Mouse (Mus musculus) lung, embryonic 16.5 days (tissue): ENCODE results near the gene Tcerg1l. TPM values are rescaled to one million over a fixed set of nuclear protein-coding genes. Genes with fewer than 3 reads are reported as not detected.
A peak's percentile ranks its signal among the peaks of the same experiment; 100 is the strongest.

ENCODE experiments used
- ATAC-seq: fragments of 200-750 bp; cut with Nextera tagmentation; 2 replicates; pipeline ENCODE4 v1.8.0; 2017; ENCODE audit warnings: low read depth, mild to moderate bottlenecking, moderate library complexity
- H3K27ac ChIP-seq: fragments of 300-500 bp; sonication (generic); 2 replicates; pipeline ENCODE4 v1.5.1; 2014; ENCODE audit warnings: mild to moderate bottlenecking, control low read depth, low read length
- H3K27me3 ChIP-seq: fragments of 300-500 bp; sonication (generic); 2 replicates; pipeline ENCODE4 v1.6.1; 2014; ENCODE audit warnings: low read depth, low read length, mixed read lengths; ENCODE audit not compliant: control insufficient read depth, insufficient read depth
- H3K36me3 ChIP-seq: fragments of 300-500 bp; sonication (generic); 2 replicates; pipeline ENCODE4 v1.6.1; 2014; ENCODE audit warnings: low read length; ENCODE audit not compliant: control insufficient read depth, insufficient read depth
- H3K4me1 ChIP-seq: fragments of 300-500 bp; sonication (generic); replicated peaks from 2 replicates; pipeline ENCODE4 v1.6.1; 2014; ENCODE audit warnings: low read length, mixed read lengths; ENCODE audit not compliant: control insufficient read depth, insufficient read depth
- H3K4me2 ChIP-seq: fragments of 300-500 bp; sonication (generic); 2 replicates; pipeline ENCODE4 v1.6.1; 2014; ENCODE audit warnings: low read depth, low read length, control low read depth
- H3K4me3 ChIP-seq: fragments of 300-500 bp; sonication (generic); 2 replicates; pipeline ENCODE4 v1.5.1; 2014; ENCODE audit warnings: mild to moderate bottlenecking, low read length, control low read depth
- H3K9ac ChIP-seq: fragments of 300-500 bp; sonication (generic); 2 replicates; pipeline ENCODE4 v1.6.1; 2014; ENCODE audit warnings: low read length, control low read depth
- H3K9me3 ChIP-seq: fragments of 300-500 bp; sonication (generic); 2 replicates; pipeline ENCODE4 v1.6.1; 2016; ENCODE audit warnings: low read length; ENCODE audit not compliant: control insufficient read depth
- WGBS: fragments of 180-500 bp; shearing (Covaris S2); extraction: QIAGEN DNeasy Blood & Tissue Kit; methylation state at CpG from one replicate; pipeline ENCODE4 v1.1.7; 2014; 5-methylcytosine and 5-hydroxymethylcytosine counted together
- polyA plus RNA-seq: library from polyadenylated mRNA; unstranded; fragments of >200 nt; fragmentation: Nextera tagmentation; extraction: Ambion mirVana; gene quantifications from 2 replicates; pipeline ENCODE4 v1.2.1, GENCODE M21; 2015

Gene Tcerg1l
- polyA plus RNA-seq, 1 experiment from 2014 or later = 0.41 TPM

DNA sequence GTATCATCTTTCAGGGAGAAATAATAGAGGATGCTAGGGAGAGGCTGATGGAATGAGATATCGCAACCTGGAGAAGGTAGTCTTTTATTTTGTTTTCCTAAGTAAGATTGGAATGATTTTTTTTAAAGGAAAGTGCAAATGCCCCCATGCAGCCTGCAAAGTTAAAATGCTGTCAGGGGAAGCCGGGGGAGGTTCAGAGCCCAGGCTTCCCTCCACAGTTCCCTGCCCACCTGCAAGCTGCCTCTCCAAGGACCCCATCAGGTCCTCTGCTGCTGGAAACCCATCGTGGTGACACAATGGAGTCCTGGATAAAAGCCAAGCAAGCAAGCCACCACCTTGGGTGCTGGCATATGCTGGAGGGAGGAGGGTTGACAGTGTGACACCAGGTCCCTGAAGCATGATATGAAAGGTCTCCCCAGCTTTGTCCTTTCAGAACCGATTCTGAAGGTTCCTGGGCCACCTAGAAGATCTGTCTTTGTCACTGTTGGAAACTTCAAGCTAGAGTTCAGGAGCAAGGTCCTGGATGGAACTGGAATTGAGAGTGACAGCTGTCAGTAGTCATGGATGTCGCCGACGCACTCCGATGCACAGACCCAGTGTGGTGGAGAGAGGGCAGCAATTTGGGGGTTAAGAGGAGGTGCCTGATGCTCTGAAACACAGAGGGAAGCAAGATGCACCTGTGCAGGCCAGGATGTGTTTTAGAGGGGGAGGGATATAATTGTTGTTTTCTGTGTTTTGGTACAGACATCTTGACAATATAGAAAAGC, 3.2 kb upstream of the Tcerg1l start:
- no peaks in the 10 kb centered on the region for H3K9me3 ChIP-seq
- H3K4me3 ChIP-seq = no peak overlapping the region
- H3K36me3 ChIP-seq = no peaks in the 10 kb centered on the region
- 76% methylated on average over 8 of the region's 8 CpGs for WGBS
- H3K27me3 ChIP-seq = peaks cover 32% of the 10 kb centered on the region
- no peak overlapping the region for H3K9ac ChIP-seq
- no peak overlapping the region for H3K4me2 ChIP-seq
- peaks cover 11% of the 10 kb centered on the region for H3K4me1 ChIP-seq
- ATAC-seq = no peak
- H3K27ac ChIP-seq = no peak overlapping the region

DNA sequence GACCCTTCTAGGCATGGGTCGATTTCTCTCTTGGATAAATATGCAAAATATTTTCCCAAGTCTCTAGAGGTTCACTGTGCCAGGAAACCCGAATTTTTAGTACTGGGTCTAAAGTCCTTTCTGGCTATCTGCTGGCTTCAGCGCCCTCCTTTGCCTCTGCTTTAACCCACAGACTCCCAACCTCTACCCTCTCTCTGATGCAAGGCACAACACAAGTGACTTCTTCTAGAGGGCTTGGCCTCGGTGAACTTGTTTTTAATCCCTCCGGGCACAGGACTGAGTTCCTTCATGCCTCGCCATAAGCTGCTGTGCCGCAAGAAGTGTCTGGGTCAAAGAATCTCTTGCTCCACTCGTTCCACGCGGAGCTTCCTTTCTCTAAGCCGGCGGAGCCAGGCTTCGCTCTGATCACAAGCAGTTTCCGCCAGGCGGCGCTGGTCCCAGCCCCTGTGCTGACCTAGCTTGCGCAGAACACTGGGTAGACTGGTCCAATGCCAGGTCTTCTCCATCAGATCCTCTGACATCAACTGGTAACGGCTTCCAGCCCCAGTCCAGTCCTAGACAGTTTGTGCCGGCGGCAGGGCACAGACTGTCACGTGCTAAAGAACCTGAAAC, 758 bp upstream of the Tcerg1l start:
- WGBS = 1% methylated on average over 21 of the region's 21 CpGs
- H3K27me3 ChIP-seq = peaks cover 32% of the 10 kb centered on the region

DNA sequence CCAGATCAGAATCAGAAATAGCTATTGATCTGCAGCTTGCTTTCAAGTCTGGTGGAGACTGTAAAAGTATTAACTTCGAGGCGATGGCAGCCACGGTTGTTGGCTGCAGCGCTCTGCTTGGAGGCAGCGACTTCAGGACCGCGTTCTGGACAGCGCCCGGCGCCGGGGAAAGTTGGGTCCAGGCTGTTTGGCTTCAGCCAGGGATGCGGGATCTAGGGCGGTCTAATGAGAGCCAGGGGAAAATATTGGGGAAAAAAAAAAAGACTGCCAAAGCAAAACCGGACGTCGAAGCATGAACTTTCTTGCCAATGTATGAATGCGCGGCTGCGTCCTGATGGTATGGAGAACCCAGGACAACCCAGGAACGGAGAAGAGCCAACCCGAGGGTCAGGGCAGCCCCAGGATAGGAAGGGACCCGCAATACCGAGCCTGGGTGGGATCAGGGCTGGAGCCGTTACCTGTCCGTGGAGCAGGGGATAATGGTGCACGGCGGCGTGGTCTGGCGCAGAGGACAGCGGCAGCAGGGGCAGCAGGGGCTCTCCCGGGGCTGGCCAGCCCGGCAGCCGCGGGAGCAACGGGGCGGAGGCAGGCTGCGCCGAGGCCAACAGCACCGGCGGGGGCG, 556 bp downstream of the Tcerg1l start:
- ATAC-seq = 0 out of 2 replicates have a peak, but pooled peaks have one; percentile 52
- Histone ChIP-seq H3K27me3 (peaks cover 32% of the 10 kb centered on the region), H3K36me3 (no peaks in the 10 kb centered on the region), H3K9ac (no peak overlapping the region), H3K4me2 (peak overlapping the region; percentile 83), H3K27ac (no peak overlapping the region), H3K4me3 (peak overlapping the region; percentile 45), H3K9me3 (no peaks in the 10 kb centered on the region), H3K4me1 (peaks cover 11% of the 10 kb centered on the region)
- under 1% methylated on average over 34 of the region's 41 CpGs for WGBS

More for the DNA sequence above, 758 bp upstream of the Tcerg1l start:
- H3K36me3 ChIP-seq = no peaks in the 10 kb centered on the region
- peak overlapping the region; percentile 45 for H3K4me3 ChIP-seq
- H3K9me3 ChIP-seq = no peaks in the 10 kb centered on the region
- ATAC-seq = peak; percentile 36; the same call in 1 of the 2 replicates
- H3K4me2 ChIP-seq = peak overlapping the region; percentile 83
- no peak overlapping the region for H3K27ac ChIP-seq
- peaks cover 11% of the 10 kb centered on the region for H3K4me1 ChIP-seq
- H3K9ac ChIP-seq = no peak overlapping the region

DNA sequence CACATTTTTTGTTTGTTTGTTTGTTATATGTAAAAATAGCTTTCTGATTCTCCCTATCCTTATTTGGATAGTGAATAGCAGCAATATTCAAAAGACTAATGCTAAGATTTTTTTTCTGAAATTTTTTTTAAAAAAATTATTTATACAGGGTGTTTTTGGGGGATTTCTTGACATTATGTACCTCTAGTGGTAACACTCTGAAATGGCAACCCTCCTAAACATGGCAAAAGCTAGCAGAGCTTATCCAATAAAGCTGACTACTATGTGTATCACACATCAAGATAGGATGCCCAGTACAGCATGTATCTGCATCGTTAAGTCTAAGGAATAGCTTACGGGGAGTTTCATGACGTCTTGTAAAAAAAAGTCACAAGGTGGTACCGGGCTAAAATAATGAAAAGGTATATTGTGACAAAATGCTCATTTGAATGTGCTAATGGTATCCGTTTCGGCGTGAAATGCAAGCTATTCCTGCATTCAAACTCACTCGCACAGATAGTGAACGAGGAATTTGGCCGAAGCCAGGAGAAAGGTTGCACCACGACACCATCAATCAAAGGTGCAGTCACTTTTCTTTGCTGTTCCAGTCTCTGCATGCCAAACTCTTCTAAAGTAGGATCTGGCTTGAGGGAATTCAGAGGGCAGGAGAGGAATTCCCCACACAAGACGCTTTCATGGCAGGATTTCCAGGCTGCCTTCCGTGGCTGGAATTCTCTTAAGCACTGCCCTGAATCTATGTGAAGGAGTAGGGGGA, 1.2 kb downstream of the Tcerg1l start:
- no peaks in the 10 kb centered on the region for H3K36me3 ChIP-seq
- H3K9me3 ChIP-seq = no peaks in the 10 kb centered on the region
- peaks cover 11% of the 10 kb centered on the region for H3K4me1 ChIP-seq
- H3K4me3 ChIP-seq = no peak overlapping the region
- 33% methylated on average over 13 of the region's 13 CpGs for WGBS
- H3K4me2 ChIP-seq = no peak overlapping the region
- H3K27me3 ChIP-seq = peaks cover 32% of the 10 kb centered on the region
- no peak for ATAC-seq
- H3K9ac ChIP-seq = no peak overlapping the region
- H3K27ac ChIP-seq = no peak overlapping the region

DNA sequence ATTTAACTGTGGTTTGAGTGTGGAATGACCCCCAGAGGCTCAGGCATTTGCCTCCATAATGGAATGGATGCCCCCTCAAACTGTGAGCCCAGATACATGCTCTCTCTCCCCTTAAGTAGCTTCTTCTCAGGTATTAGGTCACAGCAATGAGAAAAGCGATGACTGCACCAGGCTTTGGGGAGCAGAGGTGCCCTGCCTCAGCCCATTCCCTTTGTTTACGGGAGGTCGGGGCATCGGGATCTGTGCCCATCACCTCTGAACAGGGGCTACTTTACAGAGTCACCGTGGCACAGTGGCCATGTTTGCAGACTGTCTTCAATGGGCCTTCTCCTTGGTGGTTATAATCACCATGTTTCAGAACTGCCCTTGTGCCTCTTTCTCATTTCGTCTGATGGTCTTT, 7.6 kb downstream of the Tcerg1l start:
- H3K4me2 ChIP-seq = no peak overlapping the region
- 89% methylated on average over 6 of the region's 6 CpGs for WGBS
- no peaks in the 10 kb centered on the region for H3K36me3 ChIP-seq
- no peak for ATAC-seq
- no peak overlapping the region for H3K27ac ChIP-seq
- H3K9me3 ChIP-seq = no peaks in the 10 kb centered on the region
- H3K4me1 ChIP-seq = no peaks in the 10 kb centered on the region
- H3K27me3 ChIP-seq = no peaks in the 10 kb centered on the region
- no peak overlapping the region for H3K9ac ChIP-seq
- H3K4me3 ChIP-seq = no peak overlapping the region

DNA sequence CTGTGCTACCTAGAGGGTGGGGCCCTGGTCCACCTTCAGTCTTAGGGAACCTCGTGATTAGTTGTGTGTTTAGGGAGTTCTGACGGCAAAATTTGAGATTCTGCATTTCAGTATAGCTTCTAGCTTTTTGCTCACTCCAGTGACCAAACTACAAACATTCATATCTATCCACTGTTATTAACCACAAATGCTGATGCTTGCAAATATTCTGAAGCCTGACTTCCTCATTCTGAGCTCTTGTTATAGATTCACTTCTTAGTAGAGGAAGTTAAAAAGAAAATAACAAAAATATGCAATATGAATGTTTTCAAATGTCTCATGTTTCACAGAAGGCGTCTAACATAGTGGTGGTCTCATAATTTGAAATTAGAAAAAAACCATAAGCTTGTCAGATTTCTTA, 8.5 kb downstream of the Tcerg1l start:
- H3K4me3 ChIP-seq = no peak overlapping the region
- H3K9ac ChIP-seq = no peak overlapping the region
- H3K4me1 ChIP-seq = no peaks in the 10 kb centered on the region
- H3K27ac ChIP-seq = no peak overlapping the region
- H3K27me3 ChIP-seq = no peaks in the 10 kb centered on the region
- no peaks in the 10 kb centered on the region for H3K9me3 ChIP-seq
- no peak overlapping the region for H3K4me2 ChIP-seq
- no peaks in the 10 kb centered on the region for H3K36me3 ChIP-seq
- WGBS = 47% methylated on average over 3 of the region's 3 CpGs
- ATAC-seq = no peak

DNA sequence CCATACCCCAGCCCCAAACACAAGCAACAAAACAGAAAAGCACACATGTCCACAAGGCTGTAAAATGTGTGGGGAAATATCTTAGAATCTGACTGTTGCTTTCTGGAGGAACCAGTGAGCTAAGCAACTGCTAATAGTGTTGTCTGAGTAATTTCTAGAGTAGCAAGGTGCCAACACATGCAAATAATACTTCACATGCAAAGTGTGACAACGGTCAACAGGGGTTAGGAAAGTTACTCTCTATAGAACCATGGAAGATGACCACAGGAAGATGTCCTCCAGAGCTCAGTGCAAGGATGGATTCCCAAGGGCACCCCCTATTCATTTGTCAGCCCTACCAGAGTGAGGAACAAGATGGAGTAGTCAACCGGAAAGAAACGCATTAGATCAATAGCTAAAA, 18.3 kb downstream of the Tcerg1l start:
- Histone ChIP-seq H3K4me2 (no peak overlapping the region), H3K4me1 (peaks cover 11% of the 10 kb centered on the region; the same call in 1 of the 2 replicates), H3K27ac (no peak overlapping the region), H3K9ac (no peak overlapping the region), H3K4me3 (no peak overlapping the region), H3K9me3 (no peaks in the 10 kb centered on the region), H3K36me3 (no peaks in the 10 kb centered on the region), H3K27me3 (no peaks in the 10 kb centered on the region)
- 72% methylated on average over 3 of the region's 3 CpGs for WGBS
- ATAC-seq = no peak

DNA sequence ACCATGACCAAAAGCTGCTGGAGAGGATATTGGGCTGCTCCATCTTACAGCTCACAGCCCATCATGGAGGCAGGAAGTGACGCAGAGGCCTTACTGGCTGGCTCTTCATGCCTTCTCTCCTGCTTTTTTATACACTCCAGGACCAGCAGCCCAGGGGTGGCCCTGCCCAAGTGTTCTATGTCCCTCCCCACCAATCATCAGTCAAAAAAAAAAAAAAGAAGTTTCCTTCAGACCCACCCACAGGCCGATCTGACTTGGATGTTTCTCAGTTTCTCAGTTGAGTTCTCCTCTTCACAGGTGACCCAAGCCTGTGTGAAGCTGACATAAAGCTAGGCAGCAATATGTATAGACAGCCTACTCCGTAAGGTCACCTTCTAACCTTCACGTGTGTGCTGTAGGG, 19.0 kb downstream of the Tcerg1l start:
- H3K9ac ChIP-seq = no peak overlapping the region
- no peaks in the 10 kb centered on the region for H3K36me3 ChIP-seq
- WGBS = 83% methylated on average over 4 of the region's 4 CpGs
- no peak for ATAC-seq
- no peak overlapping the region for H3K27ac ChIP-seq
- H3K9me3 ChIP-seq = no peaks in the 10 kb centered on the region
- no peak overlapping the region for H3K4me3 ChIP-seq
- H3K4me2 ChIP-seq = no peak overlapping the region
- H3K4me1 ChIP-seq = peaks cover 13% of the 10 kb centered on the region; the same call in 1 of the 2 replicates
- no peaks in the 10 kb centered on the region for H3K27me3 ChIP-seq

DNA sequence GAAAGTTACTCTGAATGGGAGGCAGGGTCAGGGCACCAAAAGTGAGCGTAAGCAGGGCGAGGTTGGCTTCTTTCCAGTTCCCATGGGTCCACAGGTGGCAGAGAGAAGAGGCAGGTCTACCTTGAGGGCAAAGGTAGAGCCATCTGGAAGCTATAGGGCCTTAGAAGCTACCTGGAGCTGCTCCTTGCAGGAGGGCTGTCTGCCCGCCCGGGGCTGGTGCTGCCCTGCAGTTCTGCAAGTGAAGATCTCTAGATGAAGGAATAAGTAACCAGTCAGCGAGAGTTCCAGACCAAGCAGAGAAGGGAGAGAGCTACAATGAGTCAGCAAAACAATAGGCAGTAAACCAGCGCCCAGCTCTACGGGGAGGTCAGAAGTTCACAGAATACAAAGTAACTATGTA, 22.0 kb downstream of the Tcerg1l start:
- no peak overlapping the region for H3K4me2 ChIP-seq
- H3K27ac ChIP-seq = peak overlapping the region; percentile 51
- no peak overlapping the region for H3K9ac ChIP-seq
- H3K36me3 ChIP-seq = no peaks in the 10 kb centered on the region
- no peaks in the 10 kb centered on the region for H3K9me3 ChIP-seq
- H3K4me1 ChIP-seq = peaks cover 15% of the 10 kb centered on the region; the same call in 1 of the 2 replicates
- ATAC-seq = peak; percentile 37; the same call in 1 of the 2 replicates
- H3K4me3 ChIP-seq = no peak overlapping the region
- H3K27me3 ChIP-seq = no peaks in the 10 kb centered on the region
- WGBS = 31% methylated on average over 7 of the region's 7 CpGs
